Mouse (Mus musculus) gastrocnemius, adult 18-20 months (tissue): ENCODE results near the gene Olfr1205. TPM values are rescaled to one million over a fixed set of nuclear protein-coding genes. Genes with fewer than 3 reads are reported as not detected.

Experiments used
- DNase-seq: peaks from one replicate; pipeline ENCODE4 v3.0.0; 2021; ENCODE audit warnings: low spot score
- long read RNA-seq, 2 experiments: library from polyadenylated mRNA; stranded (forward); transcript quantifications; one replicate each; pipeline ENCODE4 v2.0.0; 2021
- total RNA-seq, 2 experiments: library from RNA; stranded (reverse); gene quantifications; 2 replicates each; pipeline ENCODE4 v1.2.3; 2021

Olfr1205 gene
- total RNA-seq: not detected
- long read RNA-seq, experiment 1: 0 reads
- long read RNA-seq, experiment 2: 0 reads

- DNase-seq: no peak
Observed at GRCm38 (mm10) chr2:88829437-88829836, at the start of gene Olfr1205. Gene Olfr1205, plus strand, starts transcription at chr2:88829737.

GRCm38 (mm10) chr2:88792736-88793135, 36.8 kb upstream of the Olfr1205 start, which contains the start of gene Olfr1201:
Gene Olfr1201, plus strand, starts transcription at chr2:88793036.
- no peak for DNase-seq

GRCm38 (mm10) chr2:88814196-88814595, 15.3 kb upstream of the Olfr1205 start, which contains the start of gene Olfr1202:
Gene Olfr1202, plus strand, starts transcription at chr2:88814496.
- no peak for DNase-seq

- DNase-seq: no peak
Observed at GRCm38 (mm10) chr2:88838477-88838876, 8.9 kb downstream of the Olfr1205 start.

GRCm38 (mm10) chr2:88848992-88849391, 19.5 kb downstream of the Olfr1205 start, which contains the start of gene Olfr1204:
Gene Olfr1204, plus strand, starts transcription at chr2:88849292.
- no peak for DNase-seq

- DNase-seq: no peak
Observed at GRCm38 (mm10) chr2:88862931-88863330, 33.4 kb downstream of the Olfr1205 start, which contains the start of gene Olfr1206. Gene Olfr1206, plus strand, starts transcription at chr2:88863231.

Other genes starting within 250 kb of the Olfr1205 start
- not detected for gene Olfr1189, start 243.3 kb upstream of the Olfr1205 start, total RNA-seq
- gene Olfr1191-ps1, start 189.2 kb upstream of the Olfr1205 start, total RNA-seq: under 1 TPM in 1 of 2 experiments, not detected in 1; 0.05 TPM
- gene Olfr1192-ps1, start 181.2 kb upstream of the Olfr1205 start, total RNA-seq: not detected
- not detected for gene Olfr1193, start 154.1 kb upstream of the Olfr1205 start, total RNA-seq
- gene Olfr1195, start 140.6 kb upstream of the Olfr1205 start, total RNA-seq: not detected
- gene Olfr1196, start 125.1 kb upstream of the Olfr1205 start, total RNA-seq: not detected
- not detected for gene Olfr1197, start 97.4 kb upstream of the Olfr1205 start, total RNA-seq
- gene Olfr1198, start 78.4 kb upstream of the Olfr1205 start, total RNA-seq: not detected
- gene Olfr1199, start 69.3 kb upstream of the Olfr1205 start, total RNA-seq: not detected
- not detected for gene Olfr1200, start 59.2 kb upstream of the Olfr1205 start, total RNA-seq
- gene Olfr1201, start 36.7 kb upstream of the Olfr1205 start, total RNA-seq: not detected
- gene Olfr1202, start 15.2 kb upstream of the Olfr1205 start, total RNA-seq: not detected
- not detected for gene Olfr1204, start 19.6 kb downstream of the Olfr1205 start, total RNA-seq
- not detected for gene Olfr1206, start 33.5 kb downstream of the Olfr1205 start, total RNA-seq
- gene Olfr1208, start 72.6 kb downstream of the Olfr1205 start, total RNA-seq: not detected
- not detected for gene Olfr1209, start 85.4 kb downstream of the Olfr1205 start, total RNA-seq
- not detected for gene Olfr1211, start 108.4 kb downstream of the Olfr1205 start, total RNA-seq
- not detected for gene Olfr1212, start 124.2 kb downstream of the Olfr1205 start, total RNA-seq
- gene Gm13762, start 150.5 kb downstream of the Olfr1205 start, total RNA-seq: not detected
- not detected for gene Olfr1214, start 162.9 kb downstream of the Olfr1205 start, total RNA-seq
- not detected for gene Olfr1215, start 177.2 kb downstream of the Olfr1205 start, total RNA-seq
- not detected for gene Olfr1216, start 188.6 kb downstream of the Olfr1205 start, total RNA-seq
- not detected for gene Olfr1217, start 202.3 kb downstream of the Olfr1205 start, total RNA-seq
- not detected for gene Olfr1218, start 231.4 kb downstream of the Olfr1205 start, total RNA-seq